Mouse (Mus musculus): ENCODE results near the gene Irgq. TPM values are rescaled to one million over a fixed set of nuclear protein-coding genes. Genes with fewer than 3 reads are reported as not detected.

Irgq gene
- polyA plus RNA-seq, 1 experiment from 2014 or later, result 19.2 TPM

- Histone ChIP-seq H3K27me3 (replicated peaks; ENCODE audit: control insufficient read depth, insufficient read depth, low read length) (no peaks in the 10 kb centered on the region), H3K9ac (ENCODE audit: low read depth, low read length) (no peak overlapping the region; the same call in 1 of the 2 replicates), H3K4me1 (ENCODE audit: control insufficient read depth, insufficient read depth, low read depth, low read length) (peaks cover 41% of the 10 kb centered on the region), H3K9me3 (ENCODE audit: control insufficient read depth, low read length) (no peaks in the 10 kb centered on the region), H3K4me3 (ENCODE audit: low read length) (no peak overlapping the region), H3K4me2 (ENCODE audit: low read length) (no peak overlapping the region), H3K27ac (ENCODE audit: low read depth, low read length) (peak overlapping the region; percentile 16; the same call in 1 of the 2 replicates), H3K36me3 (ENCODE audit: control insufficient read depth, insufficient read depth, low read length) (peaks cover 3% of the 10 kb centered on the region; the same call in 1 of the 2 replicates)
- 80% methylated on average over 8 of the region's 8 CpGs for WGBS
- ATAC-seq, result no peak
These were observed 42.2 kb upstream of the Irgq start for GRCm38 (mm10) chr7:24488303-24488702.

DNA sequence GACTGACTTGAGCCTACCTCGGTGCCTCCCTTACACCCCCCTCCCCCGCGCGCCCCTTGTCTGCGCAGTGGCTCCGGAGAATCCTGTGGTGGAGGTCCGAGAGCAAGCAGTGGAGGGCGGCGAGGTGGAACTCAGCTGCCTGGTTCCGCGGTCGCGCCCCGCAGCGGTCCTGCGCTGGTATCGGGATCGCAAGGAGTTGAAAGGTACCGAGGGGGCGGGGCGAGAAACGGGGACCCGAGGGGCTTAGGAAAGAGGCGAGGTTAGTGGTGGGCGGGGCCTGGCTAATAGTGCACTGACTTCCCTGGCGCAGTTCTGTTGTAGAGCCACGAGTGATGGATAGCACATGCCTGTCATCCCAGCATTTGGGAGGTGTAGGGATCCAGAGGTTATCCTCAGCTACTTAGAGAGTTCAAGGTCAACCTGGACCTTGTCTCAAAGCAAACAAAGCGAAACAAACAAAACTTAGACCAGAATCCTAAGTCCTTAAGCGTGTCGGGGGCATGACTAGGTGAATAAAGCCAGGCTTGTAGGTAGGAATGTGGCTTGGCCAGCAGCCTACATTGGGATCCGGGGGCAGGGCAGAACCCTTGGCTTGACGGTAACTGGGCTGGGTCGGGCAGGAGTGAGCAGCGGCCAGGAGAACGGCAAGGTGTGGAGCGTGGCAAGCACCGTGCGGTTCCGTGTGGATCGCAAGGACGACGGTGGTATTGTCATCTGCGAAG lies 30.5 kb upstream of the Irgq start:
- Histone ChIP-seq H3K9me3 (ENCODE audit: control insufficient read depth, low read length) (0 out of 2 replicates have a peak, but pooled peaks cover 4% of the 10 kb centered on the region), H3K27me3 (replicated peaks; ENCODE audit: control insufficient read depth, insufficient read depth, low read length) (no peaks in the 10 kb centered on the region), H3K27ac (ENCODE audit: low read depth, low read length) (no peak overlapping the region), H3K4me2 (ENCODE audit: low read length) (peak overlapping the region; percentile 29; the same call in 1 of the 2 replicates), H3K36me3 (ENCODE audit: control insufficient read depth, insufficient read depth, low read length) (peaks cover 24% of the 10 kb centered on the region), H3K9ac (ENCODE audit: low read depth, low read length) (no peak overlapping the region), H3K4me1 (ENCODE audit: control insufficient read depth, insufficient read depth, low read depth, low read length) (peaks cover 11% of the 10 kb centered on the region; the same call in 1 of the 2 replicates), H3K4me3 (ENCODE audit: low read length) (no peak overlapping the region)
- ATAC-seq, result peak; percentile 25; the same call in 1 of the 2 replicates
- WGBS, result 21% methylated on average over 43 of the region's 43 CpGs

DNA sequence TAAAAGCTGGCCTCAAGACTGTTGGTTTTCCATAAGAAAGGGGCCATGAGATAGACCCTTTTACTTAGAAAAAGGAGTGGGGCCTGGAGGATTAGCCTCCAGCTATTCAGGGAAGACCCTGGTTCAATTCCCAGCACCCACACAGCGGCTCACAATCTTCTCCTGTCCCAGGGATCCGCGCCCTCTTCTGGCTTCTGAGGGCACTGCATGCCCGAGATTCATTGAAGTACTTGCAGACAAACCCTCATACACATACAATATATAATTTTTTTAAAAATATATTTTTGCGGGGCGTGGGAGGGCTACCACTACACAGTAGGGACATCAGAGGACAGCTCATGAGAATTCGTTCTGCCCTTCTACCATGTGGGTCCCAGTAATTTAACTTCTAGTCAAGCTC lies 29.6 kb upstream of the Irgq start:
- Histone ChIP-seq H3K27me3 (replicated peaks; ENCODE audit: control insufficient read depth, insufficient read depth, low read length) (no peaks in the 10 kb centered on the region), H3K36me3 (ENCODE audit: control insufficient read depth, insufficient read depth, low read length) (peaks cover 24% of the 10 kb centered on the region), H3K9me3 (ENCODE audit: control insufficient read depth, low read length) (0 out of 2 replicates have a peak, but pooled peaks cover 4% of the 10 kb centered on the region), H3K9ac (ENCODE audit: low read depth, low read length) (no peak overlapping the region), H3K4me3 (ENCODE audit: low read length) (no peak overlapping the region), H3K4me1 (ENCODE audit: control insufficient read depth, insufficient read depth, low read depth, low read length) (peaks cover 17% of the 10 kb centered on the region), H3K27ac (ENCODE audit: low read depth, low read length) (no peak overlapping the region), H3K4me2 (ENCODE audit: low read length) (no peak overlapping the region)
- WGBS, result 42% methylated on average over 7 of the region's 7 CpGs
- no peak for ATAC-seq

- WGBS, result 60% methylated on average over 21 of the region's 21 CpGs
- Histone ChIP-seq H3K4me3 (ENCODE audit: low read length) (no peak overlapping the region), H3K36me3 (ENCODE audit: control insufficient read depth, insufficient read depth, low read length) (peaks cover 24% of the 10 kb centered on the region), H3K4me1 (ENCODE audit: control insufficient read depth, insufficient read depth, low read depth, low read length) (peaks cover 20% of the 10 kb centered on the region), H3K27ac (ENCODE audit: low read depth, low read length) (no peak overlapping the region), H3K9me3 (ENCODE audit: control insufficient read depth, low read length) (0 out of 2 replicates have a peak, but pooled peaks cover 4% of the 10 kb centered on the region), H3K4me2 (ENCODE audit: low read length) (no peak overlapping the region), H3K27me3 (replicated peaks; ENCODE audit: control insufficient read depth, insufficient read depth, low read length) (no peaks in the 10 kb centered on the region), H3K9ac (ENCODE audit: low read depth, low read length) (no peak overlapping the region)
- ATAC-seq, result no peak
These were observed 29.0 kb upstream of the Irgq start for GRCm38 (mm10) chr7:24501492-24501891.

DNA sequence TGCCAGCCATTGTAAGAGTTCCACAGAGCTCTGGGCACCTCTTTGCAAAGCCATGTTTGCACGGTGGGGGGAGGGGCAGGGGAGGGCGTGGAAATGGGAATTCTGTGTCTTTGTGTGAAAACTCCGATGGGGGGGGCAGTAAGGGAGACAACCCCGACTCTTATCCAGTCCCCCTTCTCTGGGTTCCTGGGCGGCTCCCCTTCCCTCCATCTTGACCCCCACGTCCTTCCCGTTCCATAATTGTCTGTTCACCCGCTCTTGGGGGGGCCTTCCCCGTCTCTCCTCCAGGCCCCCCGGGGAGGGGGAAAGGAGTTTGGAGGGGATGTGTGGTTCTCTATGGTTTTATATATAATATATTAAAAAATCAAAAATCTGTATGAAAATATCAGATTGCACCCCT lies 26.5 kb upstream of the Irgq start:
- ATAC-seq, result no peak
- 0 out of 2 replicates have a peak, but pooled peaks cover 4% of the 10 kb centered on the region for H3K9me3 ChIP-seq (ENCODE audit: control insufficient read depth, low read length)
- H3K9ac ChIP-seq (ENCODE audit: low read depth, low read length), result 0 out of 2 replicates have a peak overlapping the region, but pooled peaks have one; percentile 3
- H3K27ac ChIP-seq (ENCODE audit: low read depth, low read length), result no peak overlapping the region
- WGBS, result 23% methylated on average over 10 of the region's 10 CpGs
- peaks cover 25% of the 10 kb centered on the region for H3K4me1 ChIP-seq (ENCODE audit: control insufficient read depth, insufficient read depth, low read depth, low read length)
- H3K4me3 ChIP-seq (ENCODE audit: low read length), result no peak overlapping the region
- no peaks in the 10 kb centered on the region for H3K27me3 ChIP-seq (replicated peaks; ENCODE audit: control insufficient read depth, insufficient read depth, low read length)
- no peak overlapping the region; the same call in 1 of the 2 replicates for H3K4me2 ChIP-seq (ENCODE audit: low read length)
- peaks cover 24% of the 10 kb centered on the region for H3K36me3 ChIP-seq (ENCODE audit: control insufficient read depth, insufficient read depth, low read length)

GRCm38 (mm10) chr7:24504868-24505267 lies 25.6 kb upstream of the Irgq start:
- Histone ChIP-seq H3K9me3 (ENCODE audit: control insufficient read depth, low read length) (0 out of 2 replicates have a peak, but pooled peaks cover 4% of the 10 kb centered on the region), H3K4me2 (ENCODE audit: low read length) (no peak overlapping the region; the same call in 1 of the 2 replicates), H3K9ac (ENCODE audit: low read depth, low read length) (no peak overlapping the region)

GRCm38 (mm10) chr7:24505447-24506064 lies 24.9 kb upstream of the Irgq start:
- no peak for ATAC-seq
- Histone ChIP-seq H3K4me2 (ENCODE audit: low read length) (peak overlapping the region; percentile 76), H3K9ac (ENCODE audit: low read depth, low read length) (peak overlapping the region; percentile 96; the same call in 1 of the 2 replicates), H3K4me1 (ENCODE audit: control insufficient read depth, insufficient read depth, low read depth, low read length) (peaks cover 28% of the 10 kb centered on the region), H3K36me3 (ENCODE audit: control insufficient read depth, insufficient read depth, low read length) (peaks cover 17% of the 10 kb centered on the region), H3K27ac (ENCODE audit: low read depth, low read length) (peak overlapping the region; percentile 100), H3K4me3 (ENCODE audit: low read length) (peak overlapping the region; percentile 1; the same call in 1 of the 2 replicates), H3K9me3 (ENCODE audit: control insufficient read depth, low read length) (0 out of 2 replicates have a peak, but pooled peaks cover 4% of the 10 kb centered on the region), H3K27me3 (replicated peaks; ENCODE audit: control insufficient read depth, insufficient read depth, low read length) (no peaks in the 10 kb centered on the region)
- 10% methylated on average over 15 of the region's 15 CpGs for WGBS

More at GRCm38 (mm10) chr7:24504868-24505267, 25.6 kb upstream of the Irgq start:
- 25% methylated on average over 4 of the region's 4 CpGs for WGBS
- Histone ChIP-seq H3K27ac (ENCODE audit: low read depth, low read length) (peak overlapping the region; percentile 100), H3K27me3 (replicated peaks; ENCODE audit: control insufficient read depth, insufficient read depth, low read length) (no peaks in the 10 kb centered on the region), H3K4me3 (ENCODE audit: low read length) (no peak overlapping the region), H3K4me1 (ENCODE audit: control insufficient read depth, insufficient read depth, low read depth, low read length) (peaks cover 27% of the 10 kb centered on the region), H3K36me3 (ENCODE audit: control insufficient read depth, insufficient read depth, low read length) (peaks cover 23% of the 10 kb centered on the region)
- no peak for ATAC-seq

GRCm38 (mm10) chr7:24506065-24506459 lies 24.4 kb upstream of the Irgq start:
- Histone ChIP-seq H3K9me3 (ENCODE audit: control insufficient read depth, low read length) (no peaks in the 10 kb centered on the region), H3K27me3 (replicated peaks; ENCODE audit: control insufficient read depth, insufficient read depth, low read length) (no peaks in the 10 kb centered on the region), H3K4me2 (ENCODE audit: low read length) (peak overlapping the region; percentile 76), H3K9ac (ENCODE audit: low read depth, low read length) (peak overlapping the region; percentile 96; the same call in 1 of the 2 replicates), H3K4me3 (ENCODE audit: low read length) (peak overlapping the region; percentile 65), H3K36me3 (ENCODE audit: control insufficient read depth, insufficient read depth, low read length) (peaks cover 16% of the 10 kb centered on the region), H3K27ac (ENCODE audit: low read depth, low read length) (peak overlapping the region; percentile 100), H3K4me1 (ENCODE audit: control insufficient read depth, insufficient read depth, low read depth, low read length) (peaks cover 30% of the 10 kb centered on the region)
- no peak for ATAC-seq
- WGBS, result 6% methylated on average over 3 of the region's 3 CpGs

GRCm38 (mm10) chr7:24506476-24506837 lies 24.0 kb upstream of the Irgq start:
- Histone ChIP-seq H3K4me1 (ENCODE audit: control insufficient read depth, insufficient read depth, low read depth, low read length) (peaks cover 30% of the 10 kb centered on the region), H3K27me3 (replicated peaks; ENCODE audit: control insufficient read depth, insufficient read depth, low read length) (no peaks in the 10 kb centered on the region), H3K4me2 (ENCODE audit: low read length) (peak overlapping the region; percentile 76), H3K9ac (ENCODE audit: low read depth, low read length) (peak overlapping the region; percentile 96), H3K9me3 (ENCODE audit: control insufficient read depth, low read length) (no peaks in the 10 kb centered on the region), H3K27ac (ENCODE audit: low read depth, low read length) (peak overlapping the region; percentile 100), H3K36me3 (ENCODE audit: control insufficient read depth, insufficient read depth, low read length) (peaks cover 16% of the 10 kb centered on the region), H3K4me3 (ENCODE audit: low read length) (peak overlapping the region; percentile 65)
- peak; percentile 15 for ATAC-seq
- WGBS, result 0% methylated on average over 12 of the region's 12 CpGs
